8 mouse cellular contexts compared by ENCODE assay signal in the genomic region with DNA sequence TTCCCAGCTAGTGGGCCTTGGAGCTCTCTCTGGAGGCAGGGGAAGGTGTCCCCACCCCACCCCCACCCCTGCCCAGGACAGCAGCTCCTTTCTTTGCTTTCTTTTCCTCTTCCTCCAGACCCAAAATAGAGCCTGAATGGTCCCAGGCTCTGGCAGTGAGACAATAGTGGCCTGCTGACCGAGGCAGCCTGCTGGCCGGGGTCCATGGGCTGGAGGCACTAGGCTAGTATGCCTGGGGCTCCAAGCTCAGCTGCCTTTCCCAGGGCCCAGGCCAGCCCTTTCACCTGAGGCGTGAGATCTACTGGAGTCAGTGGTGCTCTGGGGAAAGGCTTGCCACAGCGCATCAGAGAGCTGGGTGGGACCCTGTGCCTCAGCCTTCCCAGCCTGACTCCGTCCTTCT. TPM values are rescaled to one million over a fixed set of nuclear protein-coding genes. Genes with fewer than 3 reads are reported as not detected.
DNase-seq lines count a peak whose midpoint lies in the region; ATAC-seq lines count a peak whose summit lies in the region.

No protein-coding gene starts in this region.

- no peak for ATAC-seq in megakaryocyte, adult 5-6 weeks (ENCODE audit: poor library complexity, severe bottlenecking)
- no peak for ATAC-seq in forebrain, embryonic 11.5 days (replicated peaks; ENCODE audit: low FRiP score)

- peaks cover 100% of the 10 kb centered on the region for H3K36me3 ChIP-seq in megakaryocyte, embryonic 14.5 days (replicated peaks; ENCODE audit: low read length)
- H3K36me3 ChIP-seq in forebrain, embryonic 11.5 days (ENCODE audit: control insufficient read depth, insufficient read depth, low read length) = no peaks in the 10 kb centered on the region

- 0 out of 2 replicates have a peak overlapping the region, but pooled peaks have one; percentile 2 for H3K4me2 ChIP-seq in forebrain, embryonic 11.5 days (ENCODE audit: low read depth, low read length, severe bottlenecking)

- no peak for DNase-seq in forebrain, embryonic 11.5 days (ENCODE audit: low spot score)
- DNase-seq in heart, postnatal 4 days = peak; percentile 79
- DNase-seq in layer of hippocampus, adult 8-10 months (ENCODE audit: low spot score in 2 of 2) = peak; percentile 77 to 83
- peak; percentile 62 to 79 for DNase-seq in lung, postnatal 4 days
- peak; percentile 65 for DNase-seq in testis, postnatal 10 days (ENCODE audit: low spot score)
- DNase-seq in spleen, adult 18-20 months = no peak

- WGBS in forebrain, embryonic 11.5 days = 34% methylated on average over 5 of the region's 5 CpGs

- no peaks in the 10 kb centered on the region for H3K9me3 ChIP-seq in megakaryocyte, embryonic 14.5 days
- no peaks in the 10 kb centered on the region for H3K9me3 ChIP-seq in forebrain, embryonic 11.5 days (ENCODE audit: control insufficient read depth, low read length)

- peak overlapping the region; percentile 96 for H3K9ac ChIP-seq in forebrain, embryonic 11.5 days (ENCODE audit: low read length)

- H3K4me3 ChIP-seq in megakaryocyte, embryonic 14.5 days (replicated peaks) = peak overlapping the region; percentile 93
- no peak overlapping the region for H3K4me3 ChIP-seq in forebrain, embryonic 11.5 days (ENCODE audit: low read depth, low read length)

- H3K4me1 ChIP-seq in megakaryocyte, embryonic 14.5 days = peaks cover 100% of the 10 kb centered on the region
- H3K4me1 ChIP-seq in forebrain, embryonic 11.5 days (replicated peaks; ENCODE audit: control insufficient read depth, insufficient read depth, low read length) = peaks cover 24% of the 10 kb centered on the region

- peak overlapping the region; percentile 97 for H3K27ac ChIP-seq in forebrain, embryonic 11.5 days (ENCODE audit: low read depth, low read length)

- no peaks in the 10 kb centered on the region for H3K27me3 ChIP-seq in megakaryocyte, embryonic 14.5 days (replicated peaks)
- H3K27me3 ChIP-seq in forebrain, embryonic 11.5 days (ENCODE audit: control insufficient read depth, insufficient read depth, low read length) = no peaks in the 10 kb centered on the region

RNA-seq across cellular contexts. Expression of a gene that starts 18.0 kb away (rescaled TPM):
- polyA plus RNA-seq in megakaryocyte, embryonic 14.5 days (2012; ENCODE audit: insufficient read depth, low replicate concordance) = 388 and 1,147 TPM in 2 replicates
- total RNA-seq in megakaryocyte, adult 5-6 weeks (2015) = 7.3 and 7.8 TPM in 2 replicates
- 2.8 and 14.0 TPM in 2 replicates for total RNA-seq in megakaryocyte, adult 5-6 weeks (2017)
- polyA plus RNA-seq in forebrain, embryonic 11.5 days (2014; fragmentation: Nextera tagmentation; extraction: Ambion mirVana) = 177 and 184 TPM in 2 replicates
- total RNA-seq in heart, postnatal 4 days (2021) = 10 to 100 TPM; 22.7 to 25.6 TPM
- 10 to 100 TPM; 81.5 to 97.4 (median 90.2) TPM for total RNA-seq in layer of hippocampus, adult 8-10 months (2022)

RNA-seq across cellular contexts. Expression of a gene that starts 25.0 kb away (rescaled TPM):
- 111 and 126 TPM in 2 replicates for polyA plus RNA-seq in megakaryocyte, embryonic 14.5 days (2012; ENCODE audit: insufficient read depth, low replicate concordance)
- 15.5 and 21.6 TPM in 2 replicates for total RNA-seq in megakaryocyte, adult 5-6 weeks (2015)
- total RNA-seq in megakaryocyte, adult 5-6 weeks (2017) = 28.8 and 38.7 TPM in 2 replicates
- polyA plus RNA-seq in forebrain, embryonic 11.5 days (2014; fragmentation: Nextera tagmentation; extraction: Ambion mirVana) = 2.9 and 3.2 TPM in 2 replicates
- total RNA-seq in heart, postnatal 4 days (2021) = 1 to 10 TPM; 3.3 to 3.8 TPM
- total RNA-seq in layer of hippocampus, adult 8-10 months (2022) = under 1 TPM in 3 of 4 experiments, not detected in 1; 0.20 to 0.47 (median 0.27) TPM

Comparison
In these comparisons a context has a peak if more than half of its experiments do, and no peak if none do; other contexts are left out.
1. DNase-seq: peak in heart, postnatal 4 days (single experiment), layer of hippocampus, adult 8-10 months (2 of 2), lung, postnatal 4 days (2 of 2) and testis, postnatal 10 days (single experiment); none in forebrain, embryonic 11.5 days (single experiment) and spleen, adult 18-20 months (0 of 2).